Comparison of ENCODE assay signal across 8 mouse cellular contexts in the genomic region with DNA sequence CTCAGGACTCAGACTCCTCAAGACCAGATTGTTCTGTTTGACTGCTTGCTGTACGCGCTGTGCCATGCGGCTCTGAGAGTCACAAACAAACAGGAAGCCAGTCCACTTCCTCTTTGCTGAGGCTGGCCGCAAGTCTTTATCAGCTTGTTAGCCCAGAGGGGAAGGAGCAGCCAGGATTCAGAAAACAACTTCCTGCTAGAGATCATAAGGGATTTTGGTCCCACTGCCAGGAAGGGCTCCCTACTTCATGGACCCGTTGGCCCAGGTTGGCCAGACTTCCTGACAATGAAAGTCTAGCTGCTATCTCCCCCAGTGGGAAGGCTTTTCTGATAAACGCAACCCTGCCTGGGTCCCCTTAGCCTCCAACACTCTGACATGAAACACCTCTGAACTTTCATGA. TPM values are rescaled to one million over a fixed set of nuclear protein-coding genes. Genes with fewer than 3 reads are reported as not detected.
DNase-seq lines count a peak whose midpoint lies in the region; ATAC-seq and TF ChIP-seq lines count a peak whose summit lies in the region.

No protein-coding gene starts in this region.

- H3K36me3 ChIP-seq in liver, adult 2 months (ENCODE audit: control insufficient read depth, insufficient read depth, low read length) = no peaks in the 10 kb centered on the region
- H3K36me3 ChIP-seq in forebrain, embryonic 16.5 days (ENCODE audit: control insufficient read depth, insufficient read depth) = no peaks in the 10 kb centered on the region

- peak; percentile 31 for DNase-seq in gastrocnemius, adult 2 months
- no peak for DNase-seq in gastrocnemius, adult 8-10 months (ENCODE audit: low spot score in 2 of 2)
- peak; percentile 42 for DNase-seq in heart, postnatal 25 days (ENCODE audit: low spot score)
- DNase-seq in liver, adult 2 months (ENCODE audit: extremely low read depth, low read depth, low spot score) = peak; percentile 52
- DNase-seq in skeletal muscle tissue, adult 2 months (ENCODE audit: low read depth, low spot score) = peak; percentile 43
- DNase-seq in MN1 (ENCODE audit: low spot score) = no peak

- no peaks in the 10 kb centered on the region for H3K27me3 ChIP-seq in liver, adult 2 months (ENCODE audit: control insufficient read depth, insufficient read depth, low read length)
- H3K27me3 ChIP-seq in forebrain, embryonic 16.5 days (replicated peaks; ENCODE audit: control insufficient read depth, insufficient read depth, low read length) = no peaks in the 10 kb centered on the region

- TF ChIP-seq POLR2A in bone marrow macrophage, adult 2 months (IDR thresholded peaks at IDR 0.05; ENCODE audit: borderline replicate concordance, low read depth, low read length) = no peak
- no peak for TF ChIP-seq POLR2A in liver, adult 2 months (IDR thresholded peaks at IDR 0.05; ENCODE audit: extremely low read depth, insufficient read depth, low read length)

- intact Hi-C loops in gastrocnemius, adult 2 months (cut with DNase I) = loop anchor here (5.0 kb wide), 1 partner anchor 164 kb away; no protein-coding TSS in a partner anchor
- intact Hi-C loops in heart, postnatal 25 days (cut with DNase I) = loop anchor here (2.0 to 10.0 kb wide), 3 partner anchors 24 to 169 kb away; a partner anchor contains a TSS

- H3K4me2 ChIP-seq in forebrain, embryonic 16.5 days (ENCODE audit: low read length) = no peak overlapping the region

- peak overlapping the region; percentile 81 for H3K27ac ChIP-seq in gastrocnemius, adult 2 months
- H3K27ac ChIP-seq in bone marrow macrophage, adult 2 months (ENCODE audit: insufficient read depth, low read depth, low read length) = peak overlapping the region; percentile 96
- H3K27ac ChIP-seq in liver, adult 2 months (replicated peaks; ENCODE audit: insufficient read depth, low read depth, low read length) = peak overlapping the region; percentile 79
- H3K27ac ChIP-seq in forebrain, embryonic 16.5 days (ENCODE audit: low read length) = no peak overlapping the region

- no peaks in the 10 kb centered on the region for H3K9me3 ChIP-seq in forebrain, embryonic 16.5 days (ENCODE audit: control insufficient read depth, low read length)

- WGBS in liver, adult 2 months = 75% methylated on average over 6 of the region's 6 CpGs
- WGBS in forebrain, embryonic 16.5 days = 85% methylated on average over 6 of the region's 6 CpGs

- peak overlapping the region; percentile 42 for H3K9ac ChIP-seq in liver, adult 2 months (ENCODE audit: low read depth, low read length)
- H3K9ac ChIP-seq in forebrain, embryonic 16.5 days (replicated peaks; ENCODE audit: low read depth, low read length) = no peak overlapping the region

- TF ChIP-seq CTCF in gastrocnemius, adult 2 months (IDR thresholded peaks at IDR 0.05) = no peak
- TF ChIP-seq CTCF in bone marrow macrophage, adult 2 months (IDR thresholded peaks at IDR 0.05; ENCODE audit: low read depth, low read length) = no peak
- no peak for TF ChIP-seq CTCF in liver, adult 2 months (IDR thresholded peaks at IDR 0.05; ENCODE audit: low read depth, low read length)

- H3K4me1 ChIP-seq in bone marrow macrophage, adult 2 months (ENCODE audit: control insufficient read depth, insufficient read depth, low read length) = peaks cover 38% of the 10 kb centered on the region
- no peaks in the 10 kb centered on the region; the same call in 1 of the 2 replicates for H3K4me1 ChIP-seq in liver, adult 2 months (ENCODE audit: control insufficient read depth, insufficient read depth, low read length)
- H3K4me1 ChIP-seq in forebrain, embryonic 16.5 days (replicated peaks; ENCODE audit: control insufficient read depth, insufficient read depth, low read length) = no peaks in the 10 kb centered on the region

- H3K79me2 ChIP-seq in liver, adult 2 months (ENCODE audit: control insufficient read depth, insufficient read depth, low read length) = no peaks in the 10 kb centered on the region

- ATAC-seq in forebrain, embryonic 16.5 days = no peak

- H3K4me3 ChIP-seq in gastrocnemius, adult 2 months = peak overlapping the region; percentile 49
- peak overlapping the region; percentile 28 for H3K4me3 ChIP-seq in bone marrow macrophage, adult 2 months (ENCODE audit: insufficient read depth, low read length)
- H3K4me3 ChIP-seq in liver, adult 2 months (ENCODE audit: insufficient read depth, low read depth, low read length) = no peak overlapping the region
- no peak overlapping the region for H3K4me3 ChIP-seq in forebrain, embryonic 16.5 days (replicated peaks; ENCODE audit: low read length)

RNA-seq across cellular contexts. Expression of a gene that starts 21.8 kb away (rescaled TPM):
- total RNA-seq in gastrocnemius, adult 2 months (2021) = 100 to 1,000 TPM; 162 to 201 TPM
- total RNA-seq in gastrocnemius, adult 8-10 months (2022) = 100 to 1,000 TPM; 142 to 193 (median 171) TPM
- 54.8 and 59.1 TPM in 2 replicates for polyA plus RNA-seq in bone marrow macrophage, adult 2 months (2012; ENCODE audit: insufficient read depth, insufficient read length, missing spikeins)
- total RNA-seq in heart, postnatal 25 days (2021) = 100 to 1,000 TPM; 384 to 423 TPM
- 137 and 153 TPM in 2 replicates for total RNA-seq in liver, adult 2 months (2014; rRNA removed)
- 171 and 189 TPM in 2 replicates for polyA plus RNA-seq in liver, adult 2 months (2012; rRNA removed)
- polyA plus RNA-seq in forebrain, embryonic 16.5 days (2015; fragmentation: Nextera tagmentation; extraction: Ambion mirVana) = 182 and 185 TPM in 2 replicates

RNA-seq across cellular contexts. Expression of a gene that starts 24.0 kb away (rescaled TPM):
- total RNA-seq in gastrocnemius, adult 2 months (2021) = 100 to 1,000 TPM in 1 of 2 experiments, 10 to 100 TPM in 1; 94.6 to 110 TPM
- 100 to 1,000 TPM; 107 to 171 (median 133) TPM for total RNA-seq in gastrocnemius, adult 8-10 months (2022)
- 47.7 and 51.5 TPM in 2 replicates for polyA plus RNA-seq in bone marrow macrophage, adult 2 months (2012; ENCODE audit: insufficient read depth, insufficient read length, missing spikeins)
- total RNA-seq in heart, postnatal 25 days (2021) = 10 to 100 TPM; 48.2 to 49.2 TPM
- 9.1 and 12.7 TPM in 2 replicates for total RNA-seq in liver, adult 2 months (2014; rRNA removed)
- 10.5 and 11.1 TPM in 2 replicates for polyA plus RNA-seq in liver, adult 2 months (2012; rRNA removed)
- polyA plus RNA-seq in forebrain, embryonic 16.5 days (2015; fragmentation: Nextera tagmentation; extraction: Ambion mirVana) = 36.8 and 38.5 TPM in 2 replicates

RNA-seq across cellular contexts. Expression of a gene that starts 34.9 kb away (rescaled TPM):
- under 1 TPM; 0.28 to 0.45 TPM for total RNA-seq in gastrocnemius, adult 2 months (2021)
- total RNA-seq in gastrocnemius, adult 8-10 months (2022) = under 1 TPM; 0.20 to 0.54 (median 0.34) TPM
- 1.6 and 2.1 TPM in 2 replicates for polyA plus RNA-seq in bone marrow macrophage, adult 2 months (2012; ENCODE audit: insufficient read depth, insufficient read length, missing spikeins)
- total RNA-seq in heart, postnatal 25 days (2021) = under 1 TPM; 0.34 to 0.47 TPM
- 1.0 and 1.9 TPM in 2 replicates for total RNA-seq in liver, adult 2 months (2014; rRNA removed)
- 0.02 and 0.10 TPM in 2 replicates for polyA plus RNA-seq in liver, adult 2 months (2012; rRNA removed)
- 1.3 and 2.4 TPM in 2 replicates for polyA plus RNA-seq in forebrain, embryonic 16.5 days (2015; fragmentation: Nextera tagmentation; extraction: Ambion mirVana)

Comparison
In these comparisons a context has a peak if more than half of its experiments do, and no peak if none do; other contexts are left out.
1. DNase-seq: peak in gastrocnemius, adult 2 months (single experiment), heart, postnatal 25 days (single experiment), liver, adult 2 months (single experiment) and skeletal muscle tissue, adult 2 months (single experiment); none in gastrocnemius, adult 8-10 months (0 of 2) and MN1 (single experiment).
2. H3K4me3 ChIP-seq: peak in gastrocnemius, adult 2 months (single experiment) and bone marrow macrophage, adult 2 months (single experiment); none in liver, adult 2 months (single experiment) and forebrain, embryonic 16.5 days (single experiment).